Mouse (Mus musculus): ENCODE data around the gene Dmd. TPM values are rescaled to one million over a fixed set of nuclear protein-coding genes. Genes with fewer than 3 reads are reported as not detected.

Gene Dmd
- polyA plus RNA-seq (2012; rRNA removed), result 2.0 and 3.7 TPM in 2 replicates

DNA sequence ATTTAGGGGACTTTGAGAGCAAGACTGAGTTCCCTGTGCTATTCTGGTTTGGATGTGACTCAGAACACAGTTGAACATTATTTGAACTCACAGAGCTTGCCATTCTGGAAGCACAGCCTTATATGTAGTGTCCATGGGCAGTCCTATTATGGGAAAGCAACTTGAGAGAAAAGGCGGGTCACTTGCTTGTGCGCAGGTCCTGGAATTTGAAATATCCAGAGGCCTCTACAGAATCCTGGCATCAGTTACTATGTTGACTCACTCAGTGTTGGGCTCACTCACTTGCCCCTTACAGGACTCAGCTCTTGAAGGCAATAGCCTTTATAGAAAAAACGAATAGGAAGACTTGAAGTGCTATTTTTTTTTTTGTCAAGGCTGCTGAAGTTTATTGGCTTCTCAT is at the start of gene Dmd:
Gene Dmd (plus strand): TSS at position 241 of the 400 bp plus-strand sequence.

GRCm38 (mm10) chrX:83487598-83487997 is 538.9 kb downstream of the Dmd start, which contains the start of gene Tsga8:
Gene Tsga8, minus strand, starts transcription at chrX:83487924.

DNA sequence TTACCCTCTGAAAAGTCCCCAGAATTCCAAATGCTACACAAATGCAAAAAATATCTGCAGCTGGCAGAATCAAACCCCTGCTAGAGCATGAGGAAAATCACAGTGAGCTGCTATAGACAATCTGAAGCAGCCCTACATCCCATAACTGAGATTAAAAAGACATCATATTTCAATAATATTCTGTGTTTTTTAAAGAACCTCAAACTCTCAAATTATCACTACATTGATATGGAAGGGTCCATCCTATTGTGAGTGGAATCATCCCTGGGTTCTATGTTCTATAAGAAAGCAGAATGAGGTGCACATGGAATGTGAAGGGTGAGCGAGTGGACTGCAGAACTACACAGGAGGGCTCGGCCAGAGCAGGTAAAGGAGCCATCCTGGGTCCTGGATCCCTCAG is 2300.7 kb downstream of the Dmd start, which contains the start of gene Fthl17a:
Gene Fthl17a (plus strand): TSS at position 301 of the 400 bp plus-strand sequence.

